Mouse (Mus musculus) myocyte (in vitro differentiated cells): ENCODE results near the gene Atxn2l. TPM values are rescaled to one million over a fixed set of nuclear protein-coding genes. Genes with fewer than 3 reads are reported as not detected.
A peak's percentile ranks its signal among the peaks of the same experiment; 100 is the strongest.

Source experiments
- H3K27me3 ChIP-seq: one replicate; pipeline ENCODE4 v1.6.1; 2011; ENCODE audit not compliant: control insufficient read depth, insufficient read depth, insufficient read length
- H3K36me3 ChIP-seq: one replicate; pipeline ENCODE4 v1.6.1; 2011; ENCODE audit not compliant: control insufficient read depth, insufficient read depth
- H3K4me2 ChIP-seq: one replicate; pipeline ENCODE4 v1.6.1; 2011; ENCODE audit warnings: low read depth, control low read depth
- H3K4me3 ChIP-seq: one replicate; pipeline ENCODE4 v1.5.1; 2011; ENCODE audit warnings: mild to moderate bottlenecking, control low read depth, moderate library complexity
- H3K79me2 ChIP-seq: one replicate; pipeline ENCODE4 v1.6.1; 2011; ENCODE audit not compliant: control insufficient read depth, insufficient read depth
- H3ac ChIP-seq: one replicate; pipeline ENCODE4 v1.6.1; 2011; ENCODE audit not compliant: control insufficient read depth, insufficient read length
- CEBPB ChIP-seq: IDR thresholded peaks from 2 replicates; pipeline ENCODE4 v1.6.1; 2011; ENCODE audit warnings: mild to moderate bottlenecking, moderate library complexity; ENCODE audit not compliant: poor library complexity, insufficient read depth, severe bottlenecking
- E2F4 ChIP-seq: IDR thresholded peaks from one replicate; pipeline ENCODE4 v1.6.1; 2011; ENCODE audit warnings: mild to moderate bottlenecking, control low read depth, moderate library complexity; ENCODE audit not compliant: insufficient read depth
- MAX ChIP-seq: IDR thresholded peaks from one replicate; pipeline ENCODE4 v1.6.1; 2011; ENCODE audit warnings: low read depth, mild to moderate bottlenecking, control low read depth
- MYOD1 ChIP-seq, 3 experiments: IDR thresholded peaks; one replicate each; pipeline ENCODE4 v1.6.1; 2011; ENCODE audit warnings: control low read depth in 2 of 3, low read depth in 2 of 3, mild to moderate bottlenecking in 2 of 3, moderate library complexity in 1 of 3; ENCODE audit not compliant: insufficient read length in 2 of 3, control insufficient read depth in 1 of 3
- MYOG ChIP-seq, 3 experiments: IDR thresholded peaks; one replicate each; pipeline ENCODE4 v1.6.1; 2011; ENCODE audit warnings: control low read depth in 2 of 3, low read depth in 2 of 3, mild to moderate bottlenecking in 2 of 3; ENCODE audit not compliant: insufficient read length in 2 of 3, control insufficient read depth in 1 of 3, insufficient read depth in 1 of 3
- POLR2A ChIP-seq: IDR thresholded peaks from one replicate; pipeline ENCODE4 v1.6.1; 2011; ENCODE audit warnings: low read depth, mild to moderate bottlenecking, control low read depth, moderate library complexity; ENCODE audit not compliant: insufficient read length
- POLR2AphosphoS2 ChIP-seq: IDR thresholded peaks from one replicate; pipeline ENCODE4 v1.6.1; 2011; ENCODE audit warnings: low read depth, control low read depth; ENCODE audit not compliant: insufficient read length
- REST ChIP-seq: IDR thresholded peaks from one replicate; pipeline ENCODE4 v1.6.1; 2011; ENCODE audit warnings: mild to moderate bottlenecking, control low read depth, moderate library complexity; ENCODE audit not compliant: insufficient read depth, insufficient read length
- SRF ChIP-seq: IDR thresholded peaks from one replicate; pipeline ENCODE4 v1.6.1; 2011; ENCODE audit warnings: low read depth; ENCODE audit not compliant: control insufficient read depth, insufficient read length
- TCF12 ChIP-seq: IDR thresholded peaks from one replicate; pipeline ENCODE4 v1.6.1; 2011; ENCODE audit warnings: mild to moderate bottlenecking, control low read depth; ENCODE audit not compliant: poor library complexity, insufficient read depth, severe bottlenecking
- TCF3 ChIP-seq: IDR thresholded peaks from one replicate; pipeline ENCODE4 v1.6.1; 2011; ENCODE audit warnings: low read depth, control low read depth; ENCODE audit not compliant: insufficient read length
- USF1 ChIP-seq: IDR thresholded peaks from one replicate; pipeline ENCODE4 v1.6.1; 2011; ENCODE audit warnings: low read depth, mild to moderate bottlenecking, control low read depth, moderate library complexity
- polyA plus RNA-seq: library from polyadenylated mRNA; unstranded; fragments of >200 nt; fragmentation: generic; extraction: Trizol; gene quantifications from one replicate; pipeline ENCODE4 v1.2.1, GENCODE M21; 2012; ENCODE audit warnings: missing spikeins

Gene Atxn2l
- polyA plus RNA-seq, 1 experiment = 104 TPM

- no peak overlapping the region for H3K4me2 ChIP-seq
- TF ChIP-seq POLR2AphosphoS2 (peak; percentile 78), USF1 (no peak), POLR2A (peak; percentile 58), MYOG (IDR thresholded peaks at IDR 0.05; ENCODE audit: control insufficient read depth in 1 of 3, insufficient read depth in 1 of 3, insufficient read length in 2 of 3, low read depth in 2 of 3) (no peak), TCF12 (no peak), CEBPB (no peak), TCF3 (no peak), REST (no peak), MYOD1 (IDR thresholded peaks at IDR 0.05; ENCODE audit: control insufficient read depth in 1 of 3, insufficient read length in 2 of 3, low read depth in 2 of 3) (no peak), E2F4 (peak; percentile 42), MAX (no peak), SRF (no peak)
- H3ac ChIP-seq = peak overlapping the region; percentile 91
- peaks cover 36% of the 10 kb centered on the region for H3K36me3 ChIP-seq
- H3K4me3 ChIP-seq = peak overlapping the region; percentile 62
- H3K79me2 ChIP-seq = peaks cover 46% of the 10 kb centered on the region
- no peaks in the 10 kb centered on the region for H3K27me3 ChIP-seq
These were observed 1.1 kb downstream of the Atxn2l start for GRCm38 (mm10) chr7:126502023-126502741.

DNA sequence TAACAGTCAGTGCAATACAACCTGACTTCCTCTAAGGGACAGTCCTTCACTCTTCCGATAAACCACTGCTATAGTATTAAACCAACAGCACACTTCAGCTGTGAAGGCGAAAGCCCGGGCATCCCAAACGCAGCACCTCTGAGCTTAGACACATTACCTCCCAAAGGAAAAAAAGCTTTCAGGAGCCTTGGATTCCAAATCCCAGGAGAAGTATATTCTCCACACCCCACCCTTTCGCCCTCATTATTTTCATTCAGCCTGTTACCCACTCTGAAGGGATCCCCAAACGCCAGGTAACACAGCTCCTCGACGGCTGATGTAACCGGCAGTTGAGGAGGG, 1.6 kb downstream of the Atxn2l start:
- H3K27me3 ChIP-seq = no peaks in the 10 kb centered on the region
- peak overlapping the region; percentile 62 for H3K4me3 ChIP-seq
- H3K36me3 ChIP-seq = peaks cover 41% of the 10 kb centered on the region
- H3K4me2 ChIP-seq = peak overlapping the region; percentile 93
- peak overlapping the region; percentile 91 for H3ac ChIP-seq
- peaks cover 48% of the 10 kb centered on the region for H3K79me2 ChIP-seq
- TF ChIP-seq MAX (no peak), MYOD1 (IDR thresholded peaks at IDR 0.05; ENCODE audit: control insufficient read depth in 1 of 3, insufficient read length in 2 of 3, low read depth in 2 of 3) (no peak), TCF12 (no peak), TCF3 (no peak), E2F4 (no peak), POLR2AphosphoS2 (no peak), POLR2A (no peak), REST (no peak), SRF (no peak), CEBPB (no peak)

DNA sequence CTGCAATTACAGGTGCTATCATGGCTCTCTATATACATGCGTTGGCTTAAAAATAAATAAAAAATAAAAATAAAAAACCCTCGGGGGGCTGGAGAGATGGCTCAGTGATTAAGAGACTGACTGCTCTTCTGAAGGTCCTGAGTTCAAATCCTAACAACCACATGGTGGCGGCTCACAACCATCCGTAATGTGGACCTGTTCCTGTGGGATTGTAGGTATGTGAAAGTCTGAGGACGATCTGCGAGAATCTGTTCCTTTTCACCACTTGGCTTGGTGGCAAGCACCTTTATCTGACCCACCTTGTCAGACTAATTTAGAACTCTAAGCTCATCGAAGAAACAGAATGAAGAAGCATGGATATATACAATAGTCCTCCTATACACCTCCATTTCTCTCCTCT, 3.8 kb downstream of the Atxn2l start:
- TF ChIP-seq USF1 = no peak

DNA sequence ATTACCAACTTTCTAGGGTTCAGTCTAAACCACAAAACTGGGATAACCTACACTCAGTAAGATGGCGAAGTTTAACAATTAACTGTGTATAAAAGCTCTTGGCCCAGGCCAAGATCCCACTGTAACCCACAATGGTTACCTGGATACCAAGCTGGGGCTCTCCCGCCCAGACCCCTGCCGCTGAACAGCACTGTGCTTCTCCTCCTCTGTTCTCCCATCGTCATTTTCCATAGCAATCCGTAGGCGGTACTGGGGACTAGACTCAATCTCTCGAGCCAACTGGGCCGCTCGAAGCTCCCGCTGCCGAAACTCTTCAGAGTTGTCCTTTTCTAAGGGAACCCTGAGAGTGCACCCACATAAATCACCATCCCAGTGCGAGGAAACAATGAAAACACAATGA, 5.3 kb downstream of the Atxn2l start:
- Histone ChIP-seq H3K36me3 (peaks cover 73% of the 10 kb centered on the region), H3ac (no peak overlapping the region), H3K4me3 (no peak overlapping the region), H3K4me2 (no peak overlapping the region), H3K79me2 (peaks cover 48% of the 10 kb centered on the region), H3K27me3 (no peaks in the 10 kb centered on the region)
- no peak for TF ChIP-seq POLR2AphosphoS2
- no peak for TF ChIP-seq SRF
- no peak for TF ChIP-seq CEBPB
- no peak for TF ChIP-seq MYOD1 (IDR thresholded peaks at IDR 0.05; ENCODE audit: control insufficient read depth in 1 of 3, insufficient read length in 2 of 3, low read depth in 2 of 3)
- no peak for TF ChIP-seq REST
- TF ChIP-seq POLR2A = no peak
- no peak for TF ChIP-seq USF1
- no peak for TF ChIP-seq TCF3

More for the DNA sequence above, 3.8 kb downstream of the Atxn2l start:
- no peak overlapping the region for H3K4me3 ChIP-seq
- peaks cover 63% of the 10 kb centered on the region for H3K36me3 ChIP-seq
- no peak overlapping the region for H3ac ChIP-seq
- peaks cover 48% of the 10 kb centered on the region for H3K79me2 ChIP-seq
- peak overlapping the region; percentile 93 for H3K4me2 ChIP-seq
- no peaks in the 10 kb centered on the region for H3K27me3 ChIP-seq

GRCm38 (mm10) chr7:126496475-126496874, 6.8 kb downstream of the Atxn2l start:
- TF ChIP-seq POLR2A = no peak
- peak; percentile 45 for TF ChIP-seq POLR2AphosphoS2
- Histone ChIP-seq H3K79me2 (peaks cover 45% of the 10 kb centered on the region), H3ac (no peak overlapping the region), H3K36me3 (peaks cover 73% of the 10 kb centered on the region), H3K4me2 (no peak overlapping the region), H3K4me3 (no peak overlapping the region), H3K27me3 (no peaks in the 10 kb centered on the region)
